9 mouse cellular contexts compared by ENCODE assay signal in the genomic region with DNA sequence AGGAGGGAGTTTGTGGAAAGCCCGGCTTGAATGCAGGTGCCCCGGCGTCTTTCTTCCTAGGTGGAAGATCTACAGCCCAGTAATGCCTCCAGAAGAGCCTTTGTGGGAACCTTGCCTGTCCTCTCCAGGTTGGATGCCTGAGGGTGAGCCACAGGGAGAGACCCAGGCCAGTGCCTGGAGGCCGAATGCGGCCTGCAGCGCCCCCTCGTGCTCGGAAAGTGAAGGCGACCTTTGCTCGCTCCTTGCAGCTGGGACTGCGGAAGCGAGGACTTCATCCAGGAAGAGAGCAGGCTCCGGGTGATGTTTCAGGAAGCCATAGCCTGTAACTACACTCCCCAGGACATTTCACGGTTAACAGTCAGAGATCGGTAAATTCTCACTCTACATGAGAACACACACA. TPM values are rescaled to one million over a fixed set of nuclear protein-coding genes. Genes with fewer than 3 reads are reported as not detected.
DNase-seq lines count a peak whose midpoint lies in the region; ATAC-seq lines count a peak whose summit lies in the region.
"Had no signal": no experiment of that assay in that cellular context is flagged by ENCODE, and none has a peak within 500 bp of the region (broad histone marks: within the 10 kb centered on the region; RNA-seq: fewer than 3 reads in every experiment).

No protein-coding gene starts in this region.

- no peak overlapping the region for H3K4me2 ChIP-seq in intestine, embryonic 14.5 days (ENCODE audit: low read length)
- H3K4me2 ChIP-seq in intestine, embryonic 16.5 days (ENCODE audit: low read depth, low read length): no peak overlapping the region
- H3K4me2 ChIP-seq in forebrain, embryonic 13.5 days: no peak overlapping the region
- H3K4me2 ChIP-seq in neural tube, embryonic 12.5 days (replicated peaks): no peak overlapping the region

- no peaks in the 10 kb centered on the region for H3K9me3 ChIP-seq in intestine, embryonic 14.5 days (ENCODE audit: control insufficient read depth, low read length)
- H3K9me3 ChIP-seq in intestine, embryonic 16.5 days (ENCODE audit: control insufficient read depth, low read length): no peaks in the 10 kb centered on the region
- no peaks in the 10 kb centered on the region for H3K9me3 ChIP-seq in forebrain, embryonic 13.5 days (replicated peaks)
- no peaks in the 10 kb centered on the region for H3K9me3 ChIP-seq in limb, embryonic 10.5 days (replicated peaks)
- H3K9me3 ChIP-seq in neural tube, embryonic 12.5 days: no peaks in the 10 kb centered on the region

- no peaks in the 10 kb centered on the region for H3K27me3 ChIP-seq in intestine, embryonic 14.5 days (replicated peaks; ENCODE audit: control insufficient read depth, insufficient read depth, low read length)
- no peaks in the 10 kb centered on the region for H3K27me3 ChIP-seq in intestine, embryonic 16.5 days (replicated peaks; ENCODE audit: control insufficient read depth, insufficient read depth, low read length)
- 0 out of 2 replicates have a peak, but pooled peaks cover 4% of the 10 kb centered on the region for H3K27me3 ChIP-seq in forebrain, embryonic 13.5 days
- H3K27me3 ChIP-seq in limb, embryonic 10.5 days (ENCODE audit: low read depth, poor library complexity, severe bottlenecking): no peaks in the 10 kb centered on the region
- no peaks in the 10 kb centered on the region for H3K27me3 ChIP-seq in neural tube, embryonic 12.5 days (replicated peaks)

- H3K4me3 ChIP-seq in intestine, embryonic 14.5 days (ENCODE audit: low read depth, low read length): no peak overlapping the region
- no peak overlapping the region for H3K4me3 ChIP-seq in intestine, embryonic 16.5 days (ENCODE audit: low read length)
- H3K4me3 ChIP-seq in forebrain, embryonic 13.5 days: no peak overlapping the region
- no peak overlapping the region for H3K4me3 ChIP-seq in limb, embryonic 10.5 days
- no peak overlapping the region for H3K4me3 ChIP-seq in neural tube, embryonic 12.5 days

- H3K9ac ChIP-seq in intestine, embryonic 14.5 days (ENCODE audit: low read length): no peak overlapping the region
- H3K9ac ChIP-seq in intestine, embryonic 16.5 days (ENCODE audit: low read depth, low read length): no peak overlapping the region
- H3K9ac ChIP-seq in forebrain, embryonic 13.5 days: no peak overlapping the region
- no peak overlapping the region for H3K9ac ChIP-seq in neural tube, embryonic 12.5 days

- no peak for ATAC-seq in intestine, embryonic 14.5 days (replicated peaks; ENCODE audit: low FRiP score, low TSS enrichment, low read depth)
- no peak for ATAC-seq in intestine, embryonic 16.5 days
- 0 out of 2 replicates have a peak, but pooled peaks have one; percentile 45 for ATAC-seq in forebrain, embryonic 13.5 days
- peak; percentile 33; the same call in 1 of the 2 replicates for ATAC-seq in neural tube, embryonic 12.5 days (ENCODE audit: low FRiP score, low read depth)

- H3K27ac ChIP-seq in intestine, embryonic 14.5 days (ENCODE audit: low read depth): no peak overlapping the region
- no peak overlapping the region for H3K27ac ChIP-seq in intestine, embryonic 16.5 days (ENCODE audit: low read length)
- no peak overlapping the region for H3K27ac ChIP-seq in forebrain, embryonic 13.5 days
- H3K27ac ChIP-seq in limb, embryonic 10.5 days: no peak overlapping the region
- H3K27ac ChIP-seq in neural tube, embryonic 12.5 days: no peak overlapping the region

- H3K4me1 ChIP-seq in intestine, embryonic 14.5 days (replicated peaks; ENCODE audit: control insufficient read depth, insufficient read depth, low read length): no peaks in the 10 kb centered on the region
- H3K4me1 ChIP-seq in intestine, embryonic 16.5 days (ENCODE audit: control insufficient read depth, insufficient read depth, low read length): no peaks in the 10 kb centered on the region
- no peaks in the 10 kb centered on the region for H3K4me1 ChIP-seq in forebrain, embryonic 13.5 days
- peaks cover 15% of the 10 kb centered on the region for H3K4me1 ChIP-seq in limb, embryonic 10.5 days
- H3K4me1 ChIP-seq in neural tube, embryonic 12.5 days: peaks cover 11% of the 10 kb centered on the region

- WGBS in intestine, embryonic 14.5 days: 12% methylated on average over 15 of the region's 15 CpGs
- 9% methylated on average over 15 of the region's 15 CpGs for WGBS in intestine, embryonic 16.5 days
- WGBS in forebrain, embryonic 13.5 days: 13% methylated on average over 15 of the region's 15 CpGs
- 19% methylated on average over 15 of the region's 15 CpGs for WGBS in limb, embryonic 10.5 days
- WGBS in neural tube, embryonic 12.5 days: 18% methylated on average over 15 of the region's 15 CpGs

- no peaks in the 10 kb centered on the region for H3K36me3 ChIP-seq in intestine, embryonic 14.5 days (ENCODE audit: control insufficient read depth, insufficient read depth, low read length)
- no peaks in the 10 kb centered on the region for H3K36me3 ChIP-seq in intestine, embryonic 16.5 days (ENCODE audit: control insufficient read depth, insufficient read depth, low read length)
- H3K36me3 ChIP-seq in forebrain, embryonic 13.5 days (ENCODE audit: poor library complexity, severe bottlenecking): no peaks in the 10 kb centered on the region
- no peaks in the 10 kb centered on the region for H3K36me3 ChIP-seq in limb, embryonic 10.5 days
- no peaks in the 10 kb centered on the region for H3K36me3 ChIP-seq in neural tube, embryonic 12.5 days

- DNase-seq in intestine, embryonic 14.5 days (ENCODE audit: low spot score): peak; percentile 78
- peak; percentile 92 for DNase-seq in ZHBTc4 (ENCODE audit: low read depth, low spot score)
- peak; percentile 43 for DNase-seq in induced T-regulatory cell, adult 2 months (ENCODE audit: low read depth)
- peak; percentile 82 for DNase-seq in limb, embryonic 10.5 days (ENCODE audit: low spot score)
- peak; percentile 12 for DNase-seq in urinary bladder, postnatal 25 days (ENCODE audit: low spot score)

RNA-seq across cellular contexts. Expression of a gene that starts 35.9 kb away (rescaled TPM):
- polyA plus RNA-seq in intestine, embryonic 14.5 days (2014; fragmentation: Nextera tagmentation; extraction: Ambion mirVana): not detected in 2 replicates
- 0.34 and 0.56 TPM in 2 replicates for polyA plus RNA-seq in intestine, embryonic 16.5 days (2015; fragmentation: Nextera tagmentation; extraction: Ambion mirVana)
- polyA plus RNA-seq in forebrain, embryonic 13.5 days (2015; fragmentation: Nextera tagmentation; extraction: Ambion mirVana): not detected in 2 replicates
- polyA plus RNA-seq in limb, embryonic 10.5 days (2016; fragmentation: Nextera tagmentation; extraction: Ambion mirVana): not detected in 2 replicates
- not detected in 2 replicates for polyA plus RNA-seq in neural tube, embryonic 12.5 days (2016; fragmentation: Nextera tagmentation; extraction: Ambion mirVana)
- polyA plus RNA-seq: cerebellum, adult 2 months had no signal

Comparison
In these comparisons a context has a peak if more than half of its experiments do, and no peak if none do; other contexts are left out.
1. ATAC-seq: peak in forebrain, embryonic 13.5 days (single experiment) and neural tube, embryonic 12.5 days (single experiment); none in intestine, embryonic 14.5 days (single experiment) and intestine, embryonic 16.5 days (single experiment).
2. DNase-seq: peak in every context shown above with its lines; median percentile 92 in ZHBTc4; 82 in limb, embryonic 10.5 days; 78 in intestine, embryonic 14.5 days; 43 in induced T-regulatory cell, adult 2 months; 12 in urinary bladder, postnatal 25 days.